Mouse (Mus musculus) midbrain, embryonic 11.5 days (tissue): ENCODE data around the gene Dtx1. TPM values are rescaled to one million over a fixed set of nuclear protein-coding genes. Genes with fewer than 3 reads are reported as not detected.

Experiments used
- ATAC-seq: fragments of 200-750 bp; cut with Nextera tagmentation; 2 replicates; pipeline ENCODE4 v1.8.0; 2017; ENCODE audit warnings: moderate TSS enrichment, moderate library complexity; ENCODE audit not compliant: low FRiP score
- DNase-seq: peaks from one replicate; pipeline ENCODE4 v3.0.0; 2015; ENCODE audit warnings: low spot score; ENCODE audit errors: missing footprints
- H3K27ac ChIP-seq: fragments of 300-500 bp; sonication (generic); 2 replicates; pipeline ENCODE4 v1.5.1; 2014; ENCODE audit warnings: low read depth, low read length
- H3K27me3 ChIP-seq: fragments of 300-500 bp; sonication (generic); 2 replicates; pipeline ENCODE4 v1.6.1; 2014; ENCODE audit warnings: mild to moderate bottlenecking, low read length, moderate library complexity, mixed read lengths; ENCODE audit not compliant: control insufficient read depth, insufficient read depth
- H3K36me3 ChIP-seq: fragments of 300-500 bp; sonication (generic); 2 replicates; pipeline ENCODE4 v1.6.1; 2014; ENCODE audit warnings: mild to moderate bottlenecking, low read length, moderate library complexity, mixed read lengths; ENCODE audit not compliant: control insufficient read depth, insufficient read depth
- H3K4me1 ChIP-seq: fragments of 300-500 bp; sonication (generic); 2 replicates; pipeline ENCODE4 v1.6.1; 2014; ENCODE audit warnings: low read length; ENCODE audit not compliant: control insufficient read depth, insufficient read depth
- H3K4me2 ChIP-seq: fragments of 300-500 bp; sonication (generic); 2 replicates; pipeline ENCODE4 v1.6.1; 2014; ENCODE audit warnings: mild to moderate bottlenecking, moderate library complexity
- H3K4me3 ChIP-seq: fragments of 300-500 bp; sonication (generic); 2 replicates; pipeline ENCODE4 v1.5.1; 2014; ENCODE audit warnings: low read depth, low read length
- H3K9ac ChIP-seq: fragments of 300-500 bp; sonication (generic); 2 replicates; pipeline ENCODE4 v1.6.1; 2014; ENCODE audit warnings: low read length
- H3K9me3 ChIP-seq: fragments of 300-500 bp; sonication (generic); 2 replicates; pipeline ENCODE4 v1.6.1; 2016; ENCODE audit warnings: low read length; ENCODE audit not compliant: control insufficient read depth
- WGBS: fragments of 180-500 bp; shearing (Covaris S2); extraction: QIAGEN DNeasy Blood & Tissue Kit; methylation state at CpG from one replicate; pipeline ENCODE4 v1.1.7; 2014; 5-methylcytosine and 5-hydroxymethylcytosine counted together
- polyA plus RNA-seq: library from polyadenylated mRNA; unstranded; fragments of >200 nt; fragmentation: Nextera tagmentation; extraction: Ambion mirVana; gene quantifications from 2 replicates; pipeline ENCODE4 v1.2.1, GENCODE M21; 2014

The Dtx1 gene
- polyA plus RNA-seq, 1 experiment from 2014 or later, result 5.2 TPM

DNA sequence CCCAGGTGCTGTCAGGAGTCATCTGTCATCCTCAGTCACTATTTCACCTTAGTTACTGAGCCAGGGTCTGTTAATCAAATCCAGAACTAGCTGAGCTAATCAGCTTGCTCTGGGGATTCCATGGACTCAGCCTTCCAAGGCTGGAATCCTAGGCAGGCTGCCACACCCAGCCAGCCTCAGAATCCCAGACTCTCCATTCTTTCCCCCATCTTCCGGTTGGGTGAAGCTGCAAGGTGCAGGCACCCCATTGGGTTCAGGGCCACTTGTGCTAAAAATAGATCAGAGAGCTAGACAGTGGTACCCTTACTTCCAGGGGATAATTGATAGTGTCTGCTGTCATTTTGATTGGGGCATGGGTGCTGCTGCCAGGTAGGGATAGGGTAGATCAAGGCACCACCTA lies 21.0 kb upstream of the Dtx1 start:
- no peaks in the 10 kb centered on the region for H3K36me3 ChIP-seq
- H3K27me3 ChIP-seq, result no peaks in the 10 kb centered on the region
- no peaks in the 10 kb centered on the region for H3K9me3 ChIP-seq
- ATAC-seq (no peak), DNase-seq (no peak)
- no peaks in the 10 kb centered on the region for H3K4me1 ChIP-seq
- H3K4me2 ChIP-seq, result no peak overlapping the region
- H3K4me3 ChIP-seq, result no peak overlapping the region
- H3K27ac ChIP-seq, result no peak overlapping the region
- WGBS, result 71% methylated on average over 1 of the region's 1 CpGs
- no peak overlapping the region for H3K9ac ChIP-seq

GRCm38 (mm10) chr5:120729319-120729718 lies 17.6 kb upstream of the Dtx1 start:
- H3K4me2 ChIP-seq, result no peak overlapping the region
- H3K27me3 ChIP-seq, result no peaks in the 10 kb centered on the region
- H3K36me3 ChIP-seq, result no peaks in the 10 kb centered on the region
- H3K4me3 ChIP-seq, result no peak overlapping the region
- H3K27ac ChIP-seq, result no peak overlapping the region
- no peak overlapping the region for H3K9ac ChIP-seq
- H3K4me1 ChIP-seq, result no peaks in the 10 kb centered on the region
- no peak for DNase-seq
- H3K9me3 ChIP-seq, result no peaks in the 10 kb centered on the region
- no peak for ATAC-seq
- WGBS, result 79% methylated on average over 10 of the region's 10 CpGs

DNA sequence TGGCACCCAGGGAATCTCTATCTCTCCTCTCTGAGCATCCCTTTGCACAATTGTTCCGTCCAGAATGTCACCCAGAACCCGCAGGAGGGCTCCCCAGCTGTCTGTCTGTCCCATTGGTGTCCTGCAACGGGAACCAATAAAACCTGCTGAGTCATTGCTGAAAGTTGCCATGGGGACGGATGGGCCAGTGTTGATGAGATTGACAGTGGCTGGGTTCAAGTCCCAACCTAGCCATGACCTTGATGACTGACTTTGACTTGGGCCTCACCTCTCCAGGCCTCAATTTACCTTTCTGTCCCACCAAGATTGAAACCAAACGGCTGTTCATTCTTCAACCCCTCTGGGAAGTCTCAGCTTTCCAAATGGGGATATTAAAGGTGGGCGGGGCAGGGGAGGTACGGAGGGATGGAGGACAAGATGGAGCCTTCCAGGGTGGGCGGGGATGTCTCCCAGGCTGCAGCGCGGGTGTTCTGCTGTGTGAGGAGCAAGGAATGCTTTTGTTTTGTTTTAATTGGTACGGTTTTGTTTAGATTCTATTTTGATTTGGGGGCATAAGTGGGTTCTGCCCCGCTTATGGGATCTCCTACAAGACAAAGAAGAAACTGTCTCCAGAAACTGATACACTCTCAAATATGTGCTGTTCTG lies 14.2 kb upstream of the Dtx1 start:
- Histone ChIP-seq H3K27ac (no peak overlapping the region), H3K4me2 (no peak overlapping the region), H3K9ac (no peak overlapping the region), H3K36me3 (no peaks in the 10 kb centered on the region), H3K9me3 (no peaks in the 10 kb centered on the region), H3K4me3 (no peak overlapping the region), H3K4me1 (no peaks in the 10 kb centered on the region), H3K27me3 (no peaks in the 10 kb centered on the region)
- no peak for ATAC-seq
- DNase-seq, result no peak
- 63% methylated on average over 12 of the region's 12 CpGs for WGBS

DNA sequence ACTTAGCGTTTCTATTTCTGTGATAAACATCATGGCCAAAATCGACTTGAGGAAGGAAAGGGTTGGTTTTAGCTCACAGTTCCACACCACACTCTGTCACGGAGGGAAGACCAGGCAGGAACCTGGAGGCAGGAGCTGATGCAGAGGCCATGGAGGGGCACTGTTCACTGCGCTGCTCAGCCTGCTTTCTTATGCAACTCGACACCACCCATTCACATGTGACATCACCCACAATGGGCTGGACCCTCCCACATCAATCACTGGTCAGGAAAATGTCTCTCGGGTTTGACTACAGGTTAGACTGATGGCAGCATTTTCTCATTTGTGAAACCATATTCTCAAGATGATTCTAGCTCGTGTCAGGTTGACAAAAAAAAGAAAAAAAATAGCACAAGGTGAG lies 9.3 kb upstream of the Dtx1 start:
- Histone ChIP-seq H3K36me3 (no peaks in the 10 kb centered on the region), H3K9me3 (no peaks in the 10 kb centered on the region), H3K27ac (no peak overlapping the region), H3K4me1 (no peaks in the 10 kb centered on the region), H3K4me2 (no peak overlapping the region), H3K27me3 (no peaks in the 10 kb centered on the region), H3K4me3 (no peak overlapping the region), H3K9ac (no peak overlapping the region)
- ATAC-seq, result no peak
- no peak for DNase-seq
- WGBS, result 66% methylated on average over 7 of the region's 7 CpGs

DNA sequence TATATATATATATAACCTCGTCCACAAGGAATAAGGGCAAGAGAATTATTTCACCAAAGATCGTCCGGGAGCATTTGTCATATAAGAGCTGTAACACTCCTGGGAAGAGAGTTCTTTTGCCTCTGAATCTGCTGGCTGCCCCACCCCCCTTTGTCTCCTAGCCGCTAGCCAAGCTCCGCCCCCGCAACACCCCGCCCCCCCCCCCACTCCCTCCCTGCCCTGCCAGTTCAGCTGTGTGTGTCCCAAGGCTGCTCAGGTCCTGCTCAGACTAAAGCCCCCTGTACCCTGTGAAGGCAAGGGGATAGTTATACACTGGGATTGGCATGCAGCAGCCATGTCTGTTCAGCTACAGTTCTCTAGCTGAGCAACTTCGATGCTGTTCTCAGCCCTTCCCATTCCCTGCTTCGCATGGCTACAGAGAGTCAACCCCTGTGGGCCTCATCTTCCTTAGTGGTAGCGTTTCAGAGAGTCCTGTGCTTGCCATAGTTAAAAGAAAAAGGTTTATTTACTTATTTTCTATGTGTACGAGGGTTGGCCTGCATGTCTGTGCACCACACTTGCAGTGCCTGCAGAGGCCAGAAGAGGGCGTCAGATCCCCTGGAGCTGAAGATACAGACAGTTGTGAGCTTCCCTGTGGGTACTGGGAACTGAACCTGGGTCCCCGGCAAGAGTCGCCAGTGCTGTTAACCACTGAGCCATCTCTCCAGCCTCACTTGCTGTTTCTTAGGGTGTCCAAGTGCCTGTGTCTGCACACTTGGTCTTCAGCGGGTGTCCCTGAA lies 7.1 kb upstream of the Dtx1 start:
- H3K27me3 ChIP-seq, result peaks cover 1% of the 10 kb centered on the region
- H3K36me3 ChIP-seq, result no peaks in the 10 kb centered on the region
- 54% methylated on average over 15 of the region's 15 CpGs for WGBS
- H3K4me2 ChIP-seq, result no peak overlapping the region
- no peaks in the 10 kb centered on the region for H3K4me1 ChIP-seq
- DNase-seq (no peak), ATAC-seq (no peak)
- H3K27ac ChIP-seq, result no peak overlapping the region
- H3K4me3 ChIP-seq, result no peak overlapping the region
- no peak overlapping the region for H3K9ac ChIP-seq
- no peaks in the 10 kb centered on the region for H3K9me3 ChIP-seq

GRCm38 (mm10) chr5:120717136-120717535 lies 5.4 kb upstream of the Dtx1 start:
- H3K4me1 ChIP-seq, result no peaks in the 10 kb centered on the region
- H3K4me3 ChIP-seq, result no peak overlapping the region
- no peak for ATAC-seq
- H3K36me3 ChIP-seq, result no peaks in the 10 kb centered on the region
- WGBS, result 82% methylated on average over 10 of the region's 10 CpGs
- no peak overlapping the region for H3K9ac ChIP-seq
- no peaks in the 10 kb centered on the region for H3K9me3 ChIP-seq
- DNase-seq, result no peak
- H3K4me2 ChIP-seq, result no peak overlapping the region
- no peak overlapping the region for H3K27ac ChIP-seq
- H3K27me3 ChIP-seq, result peaks cover 15% of the 10 kb centered on the region

- H3K9me3 ChIP-seq, result no peaks in the 10 kb centered on the region
- DNase-seq, result peak; percentile 98
- H3K4me1 ChIP-seq, result peaks cover 13% of the 10 kb centered on the region
- no peaks in the 10 kb centered on the region for H3K36me3 ChIP-seq
- 5% methylated on average over 16 of the region's 16 CpGs for WGBS
- peaks cover 42% of the 10 kb centered on the region for H3K27me3 ChIP-seq
- H3K27ac ChIP-seq, result no peak overlapping the region
- H3K4me2 ChIP-seq, result no peak overlapping the region
- no peak for ATAC-seq
- no peak overlapping the region for H3K9ac ChIP-seq
- no peak overlapping the region for H3K4me3 ChIP-seq
These were observed 2.6 kb upstream of the Dtx1 start for GRCm38 (mm10) chr5:120714314-120714713.

- DNase-seq (no peak), ATAC-seq (no peak)
- H3K9ac ChIP-seq, result no peak overlapping the region
- no peak overlapping the region for H3K27ac ChIP-seq
- no peaks in the 10 kb centered on the region for H3K36me3 ChIP-seq
- no peak overlapping the region for H3K4me3 ChIP-seq
- no peaks in the 10 kb centered on the region for H3K9me3 ChIP-seq
- H3K4me2 ChIP-seq, result no peak overlapping the region
- WGBS, result 74% methylated on average over 8 of the region's 8 CpGs
- H3K4me1 ChIP-seq, result peaks cover 13% of the 10 kb centered on the region
- H3K27me3 ChIP-seq, result peaks cover 47% of the 10 kb centered on the region
These were observed 994 bp upstream of the Dtx1 start for GRCm38 (mm10) chr5:120712721-120713120.

- Histone ChIP-seq H3K4me3 (peak overlapping the region; percentile 44), H3K9me3 (no peaks in the 10 kb centered on the region), H3K27me3 (peaks cover 47% of the 10 kb centered on the region), H3K27ac (no peak overlapping the region), H3K4me2 (peak overlapping the region; percentile 78), H3K36me3 (no peaks in the 10 kb centered on the region), H3K9ac (peak overlapping the region; percentile 73), H3K4me1 (peaks cover 18% of the 10 kb centered on the region)
- ATAC-seq (no peak), DNase-seq (peak; percentile 91)
- under 1% methylated on average over 38 of the region's 43 CpGs for WGBS
These were observed 311 bp downstream of the Dtx1 start for GRCm38 (mm10) chr5:120711416-120711815.
